Mouse (Mus musculus): ENCODE results near the gene Ivl. TPM values are rescaled to one million over a fixed set of nuclear protein-coding genes. Genes with fewer than 3 reads are reported as not detected.

Ivl gene
- polyA plus RNA-seq, 1 experiment from 2014 or later, result not detected

DNA sequence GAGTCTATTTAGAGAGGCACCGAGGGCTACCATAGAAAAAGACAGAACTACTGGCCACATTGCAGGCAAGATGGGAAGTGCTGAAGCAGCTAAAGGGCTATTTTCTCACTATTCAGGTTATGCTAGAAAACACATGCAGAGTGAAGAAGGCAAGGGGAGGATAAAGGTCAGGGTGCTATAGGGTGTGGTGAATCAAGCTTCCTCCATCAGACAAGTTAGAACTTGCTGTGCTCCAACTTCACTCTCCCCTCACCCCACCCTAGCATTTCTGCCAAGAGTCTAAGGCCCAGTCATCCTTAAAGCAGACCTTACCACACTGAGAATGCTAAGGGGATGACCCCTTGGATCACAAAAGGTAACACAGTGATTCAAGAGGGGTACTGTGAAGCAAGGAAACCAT lies 6.0 kb upstream of the Ivl start:
- Histone ChIP-seq H3K4me1 (no peaks in the 10 kb centered on the region), H3K4me3 (no peak overlapping the region), H3K9me3 (no peaks in the 10 kb centered on the region), H3K4me2 (no peak overlapping the region), H3K9ac (no peak overlapping the region), H3K36me3 (no peaks in the 10 kb centered on the region), H3K27me3 (no peaks in the 10 kb centered on the region), H3K27ac (no peak overlapping the region)
- ATAC-seq (ENCODE audit: borderline replicate concordance, extremely low read depth, low FRiP score, low TSS enrichment), result no peak
- 61% methylated on average over 1 of the region's 1 CpGs for WGBS

DNA sequence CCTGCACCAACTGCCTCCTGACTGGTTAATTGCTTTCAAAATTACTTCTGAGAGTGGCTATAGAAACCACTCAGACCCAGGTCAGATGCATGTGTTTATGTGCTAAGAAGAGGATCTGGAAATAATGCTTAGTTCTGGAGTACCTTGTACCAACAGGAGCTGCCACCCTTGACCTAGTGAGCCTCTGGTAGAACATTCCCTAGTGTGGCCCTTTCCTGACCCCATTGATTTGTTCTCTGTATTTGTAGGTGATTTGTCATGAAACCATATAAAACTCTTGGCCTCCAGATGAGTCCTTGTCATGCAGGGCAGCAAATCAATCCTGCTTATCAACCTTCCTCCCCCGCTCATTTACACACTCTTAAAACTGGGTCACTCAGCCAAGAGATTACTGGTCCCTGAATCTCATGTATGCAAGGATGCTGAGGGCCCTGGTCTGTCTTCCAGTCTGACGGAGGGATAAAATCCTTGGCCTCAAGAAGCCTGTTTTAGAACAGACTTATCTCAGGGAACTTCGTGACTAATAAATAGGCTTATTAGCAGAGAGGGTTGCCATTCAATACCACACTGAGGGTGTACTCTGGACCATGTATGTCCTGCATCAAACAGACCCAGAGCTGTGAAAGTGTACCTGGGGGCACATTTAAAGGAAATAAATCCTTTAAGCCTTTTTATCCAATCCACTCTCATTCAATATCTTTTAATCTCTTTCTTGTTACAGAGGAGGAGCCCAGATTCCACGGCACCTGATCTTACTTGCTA lies 5.3 kb upstream of the Ivl start:
- no peaks in the 10 kb centered on the region for H3K4me1 ChIP-seq
- no peaks in the 10 kb centered on the region for H3K27me3 ChIP-seq
- no peaks in the 10 kb centered on the region for H3K9me3 ChIP-seq
- H3K9ac ChIP-seq, result no peak overlapping the region
- WGBS, result 57% methylated on average over 4 of the region's 4 CpGs
- no peaks in the 10 kb centered on the region for H3K36me3 ChIP-seq
- no peak overlapping the region for H3K27ac ChIP-seq
- no peak for ATAC-seq (ENCODE audit: borderline replicate concordance, extremely low read depth, low FRiP score, low TSS enrichment)
- no peak overlapping the region for H3K4me3 ChIP-seq
- no peak overlapping the region for H3K4me2 ChIP-seq

DNA sequence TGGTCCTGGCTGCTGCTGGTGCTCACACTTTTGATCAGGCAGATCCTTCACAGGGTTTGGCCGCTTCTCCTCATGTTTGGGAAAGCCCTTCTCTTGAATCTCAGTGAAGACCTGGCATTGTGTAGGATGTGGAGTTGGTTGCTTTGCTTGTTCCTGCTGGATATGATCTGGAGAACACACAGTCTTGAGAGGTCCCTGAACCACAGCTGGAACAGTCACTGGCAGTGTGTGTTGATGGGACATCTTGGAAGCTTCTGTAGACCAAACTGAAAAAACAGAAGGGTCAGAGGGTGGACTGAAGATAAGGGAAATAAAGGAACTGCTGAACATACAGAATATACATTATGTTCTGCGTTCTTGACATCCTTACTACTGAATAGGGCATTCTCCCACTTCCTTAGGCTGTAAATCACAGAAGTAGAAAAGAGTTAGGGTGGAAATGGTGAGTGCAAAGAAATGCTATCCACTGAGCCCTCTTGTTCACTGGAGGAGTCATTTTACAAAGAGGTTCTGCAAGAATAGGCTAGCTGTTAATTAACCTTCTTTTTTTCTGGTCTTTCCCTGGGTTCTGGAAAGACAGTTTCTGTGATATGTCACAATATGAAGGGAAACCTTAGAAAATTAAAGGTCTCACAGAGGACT lies 900 bp downstream of the Ivl start:
- ATAC-seq (ENCODE audit: borderline replicate concordance, extremely low read depth, low FRiP score, low TSS enrichment), result no peak
- 33% methylated on average over 2 of the region's 2 CpGs for WGBS

DNA sequence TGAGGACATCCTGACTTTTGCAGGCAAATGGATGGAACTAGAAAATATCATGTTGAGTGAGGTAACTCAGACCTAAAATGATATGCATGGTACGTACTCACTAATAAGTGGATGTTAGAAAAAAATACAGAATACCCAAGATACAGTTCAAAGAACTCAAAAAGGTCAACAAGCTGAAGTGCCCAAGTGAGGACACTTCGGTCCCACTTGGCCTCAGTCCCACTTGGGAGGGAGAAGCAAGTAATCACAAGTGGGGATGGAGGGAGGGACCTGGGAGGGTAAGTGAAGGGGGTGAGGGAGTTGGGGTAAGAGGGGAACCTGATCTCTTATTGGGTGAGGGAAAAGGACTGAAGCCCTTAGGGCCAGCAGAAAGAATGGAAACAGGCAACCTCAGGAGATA lies 4.8 kb downstream of the Ivl start:
- Histone ChIP-seq H3K4me1 (no peaks in the 10 kb centered on the region), H3K9ac (no peak overlapping the region), H3K27me3 (no peaks in the 10 kb centered on the region), H3K4me3 (no peak overlapping the region), H3K4me2 (no peak overlapping the region), H3K27ac (no peak overlapping the region), H3K9me3 (no peaks in the 10 kb centered on the region), H3K36me3 (no peaks in the 10 kb centered on the region)
- no peak for ATAC-seq (ENCODE audit: borderline replicate concordance, extremely low read depth, low FRiP score, low TSS enrichment)
- WGBS, result 51% methylated on average over 2 of the region's 2 CpGs

More for the DNA sequence above, 900 bp downstream of the Ivl start:
- Histone ChIP-seq H3K4me3 (no peak overlapping the region), H3K4me2 (no peak overlapping the region), H3K27ac (no peak overlapping the region), H3K9me3 (no peaks in the 10 kb centered on the region), H3K27me3 (no peaks in the 10 kb centered on the region), H3K36me3 (no peaks in the 10 kb centered on the region), H3K9ac (no peak overlapping the region), H3K4me1 (no peaks in the 10 kb centered on the region)

DNA sequence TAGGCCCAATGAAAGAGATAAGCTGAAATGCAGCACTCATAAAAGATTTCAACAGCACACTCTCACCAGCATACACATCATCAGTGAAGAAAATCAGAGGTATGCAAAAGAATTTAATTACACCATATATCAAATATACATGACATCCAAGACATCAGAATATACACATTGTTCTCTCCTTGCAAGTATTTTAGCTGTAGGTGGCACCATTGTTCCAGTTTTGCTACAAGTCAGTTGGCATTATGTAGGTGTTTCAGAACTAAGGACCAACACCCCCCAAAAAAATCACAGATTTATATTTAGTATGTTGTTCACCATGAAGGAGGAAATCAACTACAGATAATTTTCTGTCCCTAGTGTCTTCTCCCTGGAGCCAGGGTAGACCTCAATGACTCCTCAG lies 8.1 kb downstream of the Ivl start:
- Histone ChIP-seq H3K4me3 (no peak overlapping the region), H3K4me1 (no peaks in the 10 kb centered on the region), H3K36me3 (no peaks in the 10 kb centered on the region), H3K4me2 (no peak overlapping the region), H3K9ac (no peak overlapping the region), H3K9me3 (no peaks in the 10 kb centered on the region), H3K27ac (no peak overlapping the region), H3K27me3 (no peaks in the 10 kb centered on the region)
- no peak for ATAC-seq (ENCODE audit: borderline replicate concordance, extremely low read depth, low FRiP score, low TSS enrichment)

DNA sequence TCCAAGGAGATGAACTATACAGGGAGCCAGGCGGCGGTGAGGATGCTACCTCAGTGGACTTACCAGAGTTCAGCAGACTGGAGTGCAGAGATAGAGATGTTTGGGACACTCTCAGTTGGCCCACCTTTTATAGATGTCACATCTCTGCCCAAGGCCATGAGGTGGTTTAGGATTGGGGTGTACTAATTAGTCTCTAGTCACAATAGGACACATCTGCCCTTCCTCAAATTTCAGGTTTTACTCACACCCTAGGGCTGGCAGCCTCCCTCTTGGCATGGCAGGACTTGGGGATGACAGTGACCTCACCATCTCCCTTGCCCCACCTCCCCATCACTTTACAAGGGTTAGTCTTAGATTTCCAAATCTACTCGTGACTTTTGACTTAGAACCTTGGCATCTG lies 39.1 kb downstream of the Ivl start, which contains the start of gene 2310046K23Rik:
TSS of gene 2310046K23Rik (minus strand) at position 101 of the 400 bp plus-strand sequence.
- Histone ChIP-seq H3K36me3 (no peaks in the 10 kb centered on the region), H3K27me3 (no peaks in the 10 kb centered on the region), H3K9ac (no peak within 1 kb of the TSS), H3K4me1 (no peaks in the 10 kb centered on the region), H3K4me2 (no peak within 1 kb of the TSS), H3K4me3 (no peak within 1 kb of the TSS), H3K27ac (no peak within 1 kb of the TSS), H3K9me3 (no peaks in the 10 kb centered on the region)
- 82% methylated on average over 3 of the region's 3 CpGs for WGBS
- no peak for ATAC-seq (ENCODE audit: borderline replicate concordance, extremely low read depth, low FRiP score, low TSS enrichment)

Other genes with a start within 250 kb of the Ivl start
- not detected in 2 replicates for gene Sprr2d, start 234.6 kb downstream of the Ivl start, polyA plus RNA-seq (2015; fragmentation: Nextera tagmentation; extraction: Ambion mirVana)
- not detected in 2 replicates for gene Sprr2e, start 221.6 kb downstream of the Ivl start, polyA plus RNA-seq (2015; fragmentation: Nextera tagmentation; extraction: Ambion mirVana)
- not detected in 2 replicates for gene Sprr2f, start 208.5 kb downstream of the Ivl start, polyA plus RNA-seq (2015; fragmentation: Nextera tagmentation; extraction: Ambion mirVana)
- gene Sprr2h, start 188.1 kb downstream of the Ivl start, polyA plus RNA-seq (2015; fragmentation: Nextera tagmentation; extraction: Ambion mirVana), result not detected in 2 replicates
- not detected in 2 replicates for gene Sprr2i, start 165.7 kb downstream of the Ivl start, polyA plus RNA-seq (2015; fragmentation: Nextera tagmentation; extraction: Ambion mirVana)
- not detected in 2 replicates for gene Sprr2j-ps, start 155.7 kb downstream of the Ivl start, polyA plus RNA-seq (2015; fragmentation: Nextera tagmentation; extraction: Ambion mirVana)
- 7.5 and 8.0 TPM in 2 replicates for gene Gm9774, start 144.3 kb downstream of the Ivl start, polyA plus RNA-seq (2015; fragmentation: Nextera tagmentation; extraction: Ambion mirVana)
- not detected in 2 replicates for gene Sprr2k, start 141.2 kb downstream of the Ivl start, polyA plus RNA-seq (2015; fragmentation: Nextera tagmentation; extraction: Ambion mirVana)
- gene Sprr1b, start 134.9 kb downstream of the Ivl start, polyA plus RNA-seq (2015; fragmentation: Nextera tagmentation; extraction: Ambion mirVana), result not detected in 2 replicates
- 0.20 TPM in 1 of 2 replicates, not detected in the other for gene Sprr3, start 115.0 kb downstream of the Ivl start, polyA plus RNA-seq (2015; fragmentation: Nextera tagmentation; extraction: Ambion mirVana)
- 0.82 and 1.2 TPM in 2 replicates for gene Sprr1a, start 87.8 kb downstream of the Ivl start, polyA plus RNA-seq (2015; fragmentation: Nextera tagmentation; extraction: Ambion mirVana)
- not detected in 2 replicates for gene Sprr4, start 73.2 kb downstream of the Ivl start, polyA plus RNA-seq (2015; fragmentation: Nextera tagmentation; extraction: Ambion mirVana)
- gene 2310046K23Rik, start 39.2 kb downstream of the Ivl start, polyA plus RNA-seq (2015; fragmentation: Nextera tagmentation; extraction: Ambion mirVana), result not detected in 2 replicates
- gene Smcp, start 15.3 kb upstream of the Ivl start, polyA plus RNA-seq (2015; fragmentation: Nextera tagmentation; extraction: Ambion mirVana), result not detected in 2 replicates
- gene 2210017I01Rik, start 33.8 kb upstream of the Ivl start, polyA plus RNA-seq (2015; fragmentation: Nextera tagmentation; extraction: Ambion mirVana), result not detected in 2 replicates
- gene Lce6a, start 47.9 kb upstream of the Ivl start, polyA plus RNA-seq (2015; fragmentation: Nextera tagmentation; extraction: Ambion mirVana), result not detected in 2 replicates
- gene Lce1a1, start 74.6 kb upstream of the Ivl start, polyA plus RNA-seq (2015; fragmentation: Nextera tagmentation; extraction: Ambion mirVana), result not detected in 2 replicates
- not detected in 2 replicates for gene Lce1b, start 83.2 kb upstream of the Ivl start, polyA plus RNA-seq (2015; fragmentation: Nextera tagmentation; extraction: Ambion mirVana)
- not detected in 2 replicates for gene Lce1a2, start 96.6 kb upstream of the Ivl start, polyA plus RNA-seq (2015; fragmentation: Nextera tagmentation; extraction: Ambion mirVana)
- gene Lce1c, start 105.5 kb upstream of the Ivl start, polyA plus RNA-seq (2015; fragmentation: Nextera tagmentation; extraction: Ambion mirVana), result not detected in 2 replicates
- gene Lce1d, start 113.5 kb upstream of the Ivl start, polyA plus RNA-seq (2015; fragmentation: Nextera tagmentation; extraction: Ambion mirVana), result not detected in 2 replicates
- gene Lce1e, start 135.3 kb upstream of the Ivl start, polyA plus RNA-seq (2015; fragmentation: Nextera tagmentation; extraction: Ambion mirVana), result not detected in 2 replicates
- not detected in 2 replicates for gene Lce1f, start 146.6 kb upstream of the Ivl start, polyA plus RNA-seq (2015; fragmentation: Nextera tagmentation; extraction: Ambion mirVana)
- not detected in 2 replicates for gene Gm38119, start 165.4 kb upstream of the Ivl start, polyA plus RNA-seq (2015; fragmentation: Nextera tagmentation; extraction: Ambion mirVana)
- not detected in 2 replicates for gene Lce1g, start 178.6 kb upstream of the Ivl start, polyA plus RNA-seq (2015; fragmentation: Nextera tagmentation; extraction: Ambion mirVana)
- not detected in 2 replicates for gene Lce1h, start 191.3 kb upstream of the Ivl start, polyA plus RNA-seq (2015; fragmentation: Nextera tagmentation; extraction: Ambion mirVana)
- gene Lce1i, start 205.2 kb upstream of the Ivl start, polyA plus RNA-seq (2015; fragmentation: Nextera tagmentation; extraction: Ambion mirVana), result not detected in 2 replicates
- gene Lce1j, start 216.8 kb upstream of the Ivl start, polyA plus RNA-seq (2015; fragmentation: Nextera tagmentation; extraction: Ambion mirVana), result not detected in 2 replicates
- not detected in 2 replicates for gene Lce1k, start 234.2 kb upstream of the Ivl start, polyA plus RNA-seq (2015; fragmentation: Nextera tagmentation; extraction: Ambion mirVana)